Mouse (Mus musculus): ENCODE measurements around the gene 1700016C15Rik. TPM values are rescaled to one million over a fixed set of nuclear protein-coding genes. Genes with fewer than 3 reads are reported as not detected.

The 1700016C15Rik gene
- total and polyA plus RNA-seq, 2 experiments from 2014 or later, result not detected

DNA sequence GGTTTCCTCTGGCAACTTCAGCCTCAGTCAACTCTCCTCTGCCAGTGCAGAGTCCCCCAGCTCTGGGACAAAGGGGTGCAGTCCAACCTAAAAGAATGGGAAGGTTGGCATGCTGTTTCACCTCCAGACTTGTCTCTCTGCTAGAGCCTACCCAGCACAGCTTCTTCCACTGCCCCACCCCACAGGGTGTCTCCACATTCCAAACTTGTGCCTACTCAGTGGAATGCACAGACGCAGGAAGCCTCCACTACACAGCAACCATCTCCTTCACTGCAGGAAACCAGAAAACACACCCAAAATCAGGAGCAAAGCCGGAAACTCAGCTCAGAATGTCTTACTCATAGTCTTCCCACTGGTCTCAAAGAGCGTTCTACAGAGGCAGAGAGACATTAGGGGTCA is 10.6 kb upstream of the 1700016C15Rik start:
- no peaks in the 10 kb centered on the region for H3K4me1 ChIP-seq (ENCODE audit: insufficient read depth, low read length)
- no peaks in the 10 kb centered on the region for H3K9me3 ChIP-seq (ENCODE audit: low read length)
- TF ChIP-seq CTCF (IDR thresholded peaks at IDR 0.05), result no peak
- H3K9ac ChIP-seq (replicated peaks; ENCODE audit: low read length, poor library complexity, severe bottlenecking), result no peak overlapping the region
- H3K27me3 ChIP-seq (ENCODE audit: insufficient read depth, low read length), result no peaks in the 10 kb centered on the region
- no peak overlapping the region for H3K4me3 ChIP-seq (ENCODE audit: low read depth, low read length)
- DNase-seq (ENCODE audit: low spot score) (no peak), ATAC-seq (ENCODE audit: low FRiP score) (no peak)
- H3K36me3 ChIP-seq (ENCODE audit: insufficient read depth, low read length), result no peaks in the 10 kb centered on the region
- H3K4me2 ChIP-seq (ENCODE audit: low read depth, low read length, poor library complexity, severe bottlenecking), result no peak overlapping the region
- no peak overlapping the region for H3K27ac ChIP-seq (ENCODE audit: low read depth, low read length)
- 81% methylated on average over 3 of the region's 3 CpGs for WGBS

DNA sequence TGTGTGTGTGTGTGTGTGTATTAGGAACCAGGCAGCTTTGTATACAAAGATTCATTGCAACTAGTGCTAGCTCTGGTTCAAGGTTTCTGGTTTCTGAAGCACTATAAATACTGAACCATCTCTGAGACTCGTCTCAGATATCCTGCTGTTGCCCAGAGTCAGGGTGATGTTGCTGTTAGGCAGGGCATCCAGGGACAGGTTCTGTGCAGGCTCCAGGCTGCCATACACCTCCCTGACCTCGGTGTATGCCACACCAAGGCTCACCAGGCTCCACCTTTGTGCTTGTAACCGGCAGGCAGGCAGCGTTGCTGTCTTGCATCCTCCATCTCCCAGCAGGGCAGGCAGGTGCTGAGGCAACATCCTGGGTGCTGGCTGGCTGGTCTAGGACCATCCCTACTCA is 5.8 kb upstream of the 1700016C15Rik start:
- no peak overlapping the region for H3K27ac ChIP-seq (ENCODE audit: low read depth, low read length)
- H3K9me3 ChIP-seq (ENCODE audit: low read length), result no peaks in the 10 kb centered on the region
- no peaks in the 10 kb centered on the region for H3K36me3 ChIP-seq (ENCODE audit: insufficient read depth, low read length)
- WGBS, result 75% methylated on average over 4 of the region's 4 CpGs
- no peak overlapping the region for H3K4me2 ChIP-seq (ENCODE audit: low read depth, low read length, poor library complexity, severe bottlenecking)
- H3K4me1 ChIP-seq (ENCODE audit: insufficient read depth, low read length), result no peaks in the 10 kb centered on the region
- DNase-seq (ENCODE audit: low spot score) (no peak), ATAC-seq (ENCODE audit: low FRiP score) (no peak)
- H3K9ac ChIP-seq (replicated peaks; ENCODE audit: low read length, poor library complexity, severe bottlenecking), result no peak overlapping the region
- H3K4me3 ChIP-seq (ENCODE audit: low read depth, low read length), result no peak overlapping the region
- no peaks in the 10 kb centered on the region for H3K27me3 ChIP-seq (ENCODE audit: insufficient read depth, low read length)
- TF ChIP-seq CTCF (IDR thresholded peaks at IDR 0.05), result no peak

GRCm38 (mm10) chr1:177726870-177727269 is 2.7 kb upstream of the 1700016C15Rik start:
- ATAC-seq (ENCODE audit: low FRiP score), result no peak
- Histone ChIP-seq H3K9ac (replicated peaks; ENCODE audit: low read length, poor library complexity, severe bottlenecking) (no peak overlapping the region), H3K9me3 (ENCODE audit: low read length) (no peaks in the 10 kb centered on the region), H3K36me3 (ENCODE audit: insufficient read depth, low read length) (no peaks in the 10 kb centered on the region), H3K4me3 (ENCODE audit: low read depth, low read length) (no peak overlapping the region), H3K27me3 (ENCODE audit: insufficient read depth, low read length) (no peaks in the 10 kb centered on the region), H3K27ac (ENCODE audit: low read depth, low read length) (no peak overlapping the region), H3K4me2 (ENCODE audit: low read depth, low read length, poor library complexity, severe bottlenecking) (no peak overlapping the region), H3K4me1 (ENCODE audit: insufficient read depth, low read length) (no peaks in the 10 kb centered on the region)
- 75% methylated on average over 5 of the region's 5 CpGs for WGBS
- DNase-seq (ENCODE audit: low spot score), result no peak
- TF ChIP-seq CTCF (IDR thresholded peaks at IDR 0.05), result no peak

DNA sequence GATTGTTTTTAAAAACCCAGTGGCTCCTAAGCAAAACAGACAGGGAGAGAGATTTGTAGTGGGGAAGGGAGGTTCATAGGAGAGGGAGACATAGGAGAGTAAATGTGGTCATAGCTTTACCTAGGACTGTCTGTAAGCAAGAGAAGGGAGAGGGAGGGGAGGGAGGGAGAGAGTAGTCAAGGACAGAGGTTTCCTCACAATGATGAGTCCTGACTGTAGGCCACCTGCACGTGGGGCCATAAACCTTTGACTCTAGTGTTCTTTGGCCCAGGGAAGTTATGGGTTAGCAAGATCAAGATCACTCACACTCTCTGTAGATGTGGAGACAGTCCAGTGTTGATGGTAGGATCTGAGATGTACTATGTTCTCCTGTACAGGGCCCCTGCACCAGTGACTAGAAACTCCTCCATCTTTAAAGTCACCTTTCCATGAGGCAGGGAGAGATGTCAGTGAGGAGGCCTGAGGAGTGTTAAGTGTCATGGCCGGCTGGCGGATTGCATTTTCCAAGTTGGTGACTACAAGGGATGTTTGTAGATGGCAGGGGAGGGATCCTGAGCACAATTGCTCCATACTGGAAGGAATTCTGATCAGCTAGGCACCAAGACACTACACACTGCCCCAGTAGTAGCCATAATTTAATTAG is 1.6 kb upstream of the 1700016C15Rik start:
- no peak for ATAC-seq (ENCODE audit: low FRiP score)
- no peak for TF ChIP-seq CTCF (IDR thresholded peaks at IDR 0.05)

DNA sequence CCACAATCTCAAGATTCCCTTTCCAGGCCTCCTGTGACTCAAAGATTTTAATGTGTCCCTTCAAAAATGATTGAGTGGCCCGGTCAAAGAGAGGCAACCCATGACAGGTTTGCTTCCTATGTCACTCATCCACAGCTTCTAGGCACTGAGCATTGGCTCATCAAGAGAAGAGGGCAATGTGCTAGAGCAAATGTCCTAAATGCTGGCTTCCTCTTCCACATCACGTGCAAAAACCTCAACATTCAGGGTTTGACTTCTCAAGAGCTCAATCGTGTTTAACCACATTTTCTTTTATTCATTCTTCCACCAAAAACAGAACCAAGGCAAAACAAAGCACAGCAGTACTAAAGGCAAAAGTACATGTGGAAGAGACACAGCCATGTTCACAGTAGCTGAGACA is 2.4 kb downstream of the 1700016C15Rik start:
- WGBS, result 97% methylated on average over 3 of the region's 3 CpGs
- DNase-seq (ENCODE audit: low spot score), result no peak
- no peak overlapping the region for H3K4me3 ChIP-seq (ENCODE audit: low read depth, low read length)

More for the DNA sequence above, 1.6 kb upstream of the 1700016C15Rik start:
- H3K4me2 ChIP-seq (ENCODE audit: low read depth, low read length, poor library complexity, severe bottlenecking), result no peak overlapping the region
- WGBS, result 88% methylated on average over 3 of the region's 3 CpGs
- DNase-seq (ENCODE audit: low spot score), result no peak
- H3K9ac ChIP-seq (replicated peaks; ENCODE audit: low read length, poor library complexity, severe bottlenecking), result no peak overlapping the region
- H3K9me3 ChIP-seq (ENCODE audit: low read length), result no peaks in the 10 kb centered on the region
- no peaks in the 10 kb centered on the region for H3K4me1 ChIP-seq (ENCODE audit: insufficient read depth, low read length)
- H3K36me3 ChIP-seq (ENCODE audit: insufficient read depth, low read length), result no peaks in the 10 kb centered on the region
- no peak overlapping the region for H3K27ac ChIP-seq (ENCODE audit: low read depth, low read length)
- no peak overlapping the region for H3K4me3 ChIP-seq (ENCODE audit: low read depth, low read length)
- H3K27me3 ChIP-seq (ENCODE audit: insufficient read depth, low read length), result no peaks in the 10 kb centered on the region

DNA sequence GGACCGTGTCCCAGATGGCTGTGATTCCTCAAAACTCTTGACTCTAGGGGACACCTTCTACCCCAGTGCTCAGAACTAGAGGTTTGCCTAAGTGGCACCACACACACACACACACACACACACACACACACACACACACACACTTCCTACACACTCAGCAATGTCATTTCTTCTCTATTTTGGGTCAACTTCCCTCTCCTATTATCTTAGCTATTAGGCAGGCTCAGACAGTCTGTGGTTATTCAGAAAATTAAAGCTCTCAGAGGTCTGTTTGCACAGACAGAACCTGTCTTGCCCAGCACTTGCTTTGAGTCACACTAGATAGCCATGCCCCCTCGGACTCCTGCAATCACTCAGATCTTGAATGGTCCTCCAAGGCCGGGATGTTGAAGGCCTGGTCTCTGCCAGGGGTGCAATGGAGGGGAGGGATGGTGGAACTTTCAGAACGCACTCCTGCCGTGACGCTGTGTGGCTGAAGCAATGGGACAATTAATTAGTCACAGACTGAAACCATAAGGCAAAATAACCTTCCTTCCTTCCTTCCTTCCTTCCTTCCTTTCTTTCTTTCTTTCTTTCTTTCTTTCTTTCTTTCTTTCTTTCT is 8.0 kb downstream of the 1700016C15Rik start:
- Histone ChIP-seq H3K4me1 (ENCODE audit: insufficient read depth, low read length) (no peaks in the 10 kb centered on the region), H3K27me3 (ENCODE audit: insufficient read depth, low read length) (no peaks in the 10 kb centered on the region), H3K9ac (replicated peaks; ENCODE audit: low read length, poor library complexity, severe bottlenecking) (no peak overlapping the region), H3K36me3 (ENCODE audit: insufficient read depth, low read length) (no peaks in the 10 kb centered on the region), H3K9me3 (ENCODE audit: low read length) (no peaks in the 10 kb centered on the region), H3K27ac (ENCODE audit: low read depth, low read length) (no peak overlapping the region), H3K4me3 (ENCODE audit: low read depth, low read length) (no peak overlapping the region), H3K4me2 (ENCODE audit: low read depth, low read length, poor library complexity, severe bottlenecking) (no peak overlapping the region)
- no peak for DNase-seq (ENCODE audit: low spot score)
- no peak for ATAC-seq (ENCODE audit: low FRiP score)
- WGBS, result 68% methylated on average over 6 of the region's 6 CpGs
- TF ChIP-seq CTCF (IDR thresholded peaks at IDR 0.05), result no peak

More for the DNA sequence above, 2.4 kb downstream of the 1700016C15Rik start:
- Histone ChIP-seq H3K27me3 (ENCODE audit: insufficient read depth, low read length) (no peaks in the 10 kb centered on the region), H3K27ac (ENCODE audit: low read depth, low read length) (no peak overlapping the region), H3K36me3 (ENCODE audit: insufficient read depth, low read length) (no peaks in the 10 kb centered on the region), H3K4me1 (ENCODE audit: insufficient read depth, low read length) (no peaks in the 10 kb centered on the region), H3K9me3 (ENCODE audit: low read length) (no peaks in the 10 kb centered on the region), H3K4me2 (ENCODE audit: low read depth, low read length, poor library complexity, severe bottlenecking) (no peak overlapping the region), H3K9ac (replicated peaks; ENCODE audit: low read length, poor library complexity, severe bottlenecking) (no peak overlapping the region)
- TF ChIP-seq CTCF (IDR thresholded peaks at IDR 0.05), result no peak
- ATAC-seq (ENCODE audit: low FRiP score), result no peak

All from midbrain, postnatal 0 days (tissue).